ENCODE assay signal across 13 mouse cellular contexts in the genomic region with DNA sequence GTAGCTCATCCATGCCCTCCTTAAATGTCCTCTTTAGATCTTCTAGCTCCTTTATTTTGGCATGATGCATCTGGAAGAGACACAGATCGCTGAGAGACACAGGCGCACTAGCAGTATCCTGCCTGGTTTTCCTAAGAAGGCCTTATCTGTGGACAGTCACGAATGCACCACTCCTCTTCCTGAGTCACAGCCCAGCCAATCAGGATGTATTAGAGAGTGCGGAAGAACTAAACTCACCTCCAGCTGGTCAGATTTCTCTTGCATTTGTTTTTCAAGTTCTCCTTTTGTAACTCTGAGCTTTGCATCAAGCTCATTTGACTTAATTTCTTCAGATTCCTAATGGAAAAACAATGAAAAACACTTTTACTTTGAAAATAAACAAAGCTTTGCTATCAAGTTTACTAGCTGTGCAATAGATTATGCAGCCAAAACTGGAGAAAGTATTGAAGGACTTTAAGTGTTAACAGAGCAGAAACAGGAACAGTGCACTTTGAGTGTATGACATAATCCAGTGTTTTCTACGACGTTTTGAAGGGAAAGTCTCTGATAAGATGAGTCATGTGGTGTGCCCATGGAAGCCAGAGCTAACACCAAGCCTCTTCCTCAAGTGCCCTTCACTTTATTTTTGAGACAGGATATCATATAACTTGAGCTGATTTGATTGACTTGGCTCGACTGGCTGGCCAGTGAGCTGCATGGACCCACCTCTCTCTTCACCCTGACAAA. TPM values are rescaled to one million over a fixed set of nuclear protein-coding genes. Genes with fewer than 3 reads are reported as not detected.
DNase-seq lines count a peak whose midpoint lies in the region; ATAC-seq and TF ChIP-seq lines count a peak whose summit lies in the region.
"Had no signal": no experiment of that assay in that cellular context is flagged by ENCODE, and none has a peak within 500 bp of the region (broad histone marks: within the 10 kb centered on the region; RNA-seq: fewer than 3 reads in every experiment).

No protein-coding gene starts in this region.

- H3K4me2 ChIP-seq in lung, embryonic 14.5 days, result no peak overlapping the region
- H3K4me2 ChIP-seq in liver, embryonic 13.5 days, result peak overlapping the region; percentile 52
- H3K4me2 ChIP-seq: midbrain, embryonic 13.5 days; neural tube, embryonic 12.5 days had no signal

- no peak overlapping the region for H3K4me3 ChIP-seq in heart, adult 2 months
- H3K4me3 ChIP-seq in lung, embryonic 14.5 days (ENCODE audit: low read depth, low read length), result no peak overlapping the region
- no peak overlapping the region for H3K4me3 ChIP-seq in liver, embryonic 13.5 days (replicated peaks)
- H3K4me3 ChIP-seq in megakaryocyte, embryonic 14.5 days (replicated peaks), result peak overlapping the region; percentile 74
- H3K4me3 ChIP-seq: embryonic facial prominence, embryonic 10.5 days; midbrain, embryonic 13.5 days; neural tube, embryonic 12.5 days had no signal

- TF ChIP-seq POLR2A in heart, adult 2 months (IDR thresholded peaks at IDR 0.05; ENCODE audit: insufficient read depth, low read depth, low read length), result no peak

- H3K79me2 ChIP-seq in heart, adult 2 months (replicated peaks; ENCODE audit: control insufficient read depth, insufficient read depth, low read length), result no peaks in the 10 kb centered on the region

- peaks cover 13% of the 10 kb centered on the region for H3K36me3 ChIP-seq in heart, adult 2 months (ENCODE audit: control insufficient read depth, insufficient read depth, low read length)
- peaks cover 88% of the 10 kb centered on the region for H3K36me3 ChIP-seq in lung, embryonic 14.5 days (ENCODE audit: insufficient read depth)
- peaks cover 59% of the 10 kb centered on the region for H3K36me3 ChIP-seq in liver, embryonic 13.5 days
- peaks cover 87% of the 10 kb centered on the region for H3K36me3 ChIP-seq in megakaryocyte, embryonic 14.5 days (replicated peaks; ENCODE audit: low read length)

- 21% methylated on average over 7 of the region's 7 CpGs for WGBS in heart, adult 2 months
- 53% methylated on average over 7 of the region's 7 CpGs for WGBS in lung, embryonic 14.5 days
- 9% methylated on average over 7 of the region's 7 CpGs for WGBS in liver, embryonic 13.5 days (ENCODE audit: insufficient replicate concordance)

- TF ChIP-seq EP300 in heart, adult 2 months (IDR thresholded peaks at IDR 0.05; ENCODE audit: insufficient read depth, low read depth, low read length), result no peak

- intact Hi-C loops in heart, adult 2 months (cut with DNase I), result no loop called here
- intact Hi-C loops in heart, postnatal 36 days (cut with DNase I), result no loop called here

- ATAC-seq in lung, embryonic 14.5 days (ENCODE audit: insufficient read depth), result no peak
- peak; percentile 75 for ATAC-seq in liver, embryonic 13.5 days (ENCODE audit: low read depth)
- ATAC-seq: midbrain, embryonic 13.5 days had no signal

- H3K9ac ChIP-seq in heart, adult 2 months (ENCODE audit: low read depth, low read length), result no peak overlapping the region
- no peak overlapping the region for H3K9ac ChIP-seq in lung, embryonic 14.5 days
- H3K9ac ChIP-seq in liver, embryonic 13.5 days, result no peak overlapping the region
- H3K9ac ChIP-seq: midbrain, embryonic 13.5 days; neural tube, embryonic 12.5 days had no signal

- peak overlapping the region; percentile 29 for H3K27ac ChIP-seq in heart, adult 2 months
- H3K27ac ChIP-seq in lung, embryonic 14.5 days (ENCODE audit: low read depth), result 0 out of 2 replicates have a peak overlapping the region, but pooled peaks have one; percentile 44
- H3K27ac ChIP-seq in liver, embryonic 13.5 days, result peak overlapping the region; percentile 84
- H3K27ac ChIP-seq: embryonic facial prominence, embryonic 10.5 days; midbrain, embryonic 13.5 days; neural tube, embryonic 12.5 days had no signal

- no peak for DNase-seq in heart, adult 2 months
- no peak for DNase-seq in heart, postnatal 36 days
- peak; percentile 35 for DNase-seq in lung, embryonic 14.5 days
- DNase-seq in lung, postnatal 10 days, result no peak
- DNase-seq in liver, embryonic 13.5 days, result peak; percentile 25
- no peak for DNase-seq in right cerebral cortex, postnatal 14 days
- no peak for DNase-seq in urinary bladder, postnatal 10 days (ENCODE audit: low spot score)
- DNase-seq: cerebellum, adult 8-10 months; kidney, postnatal 25 days had no signal

- no peaks in the 10 kb centered on the region for H3K27me3 ChIP-seq in heart, adult 2 months (ENCODE audit: control insufficient read depth, insufficient read depth, low read length)
- no peaks in the 10 kb centered on the region for H3K27me3 ChIP-seq in lung, embryonic 14.5 days (ENCODE audit: insufficient read depth, low read length)
- H3K27me3 ChIP-seq in liver, embryonic 13.5 days, result no peaks in the 10 kb centered on the region
- H3K27me3 ChIP-seq in megakaryocyte, embryonic 14.5 days (replicated peaks), result no peaks in the 10 kb centered on the region
- H3K27me3 ChIP-seq: midbrain, embryonic 13.5 days; neural tube, embryonic 12.5 days had no signal

- H3K4me1 ChIP-seq in heart, adult 2 months (ENCODE audit: control insufficient read depth, insufficient read depth, low read length), result peaks cover 5% of the 10 kb centered on the region; the same call in 1 of the 2 replicates
- H3K4me1 ChIP-seq in lung, embryonic 14.5 days (ENCODE audit: insufficient read depth), result no peaks in the 10 kb centered on the region
- H3K4me1 ChIP-seq in liver, embryonic 13.5 days (replicated peaks), result peaks cover 46% of the 10 kb centered on the region
- peaks cover 90% of the 10 kb centered on the region for H3K4me1 ChIP-seq in megakaryocyte, embryonic 14.5 days
- H3K4me1 ChIP-seq: embryonic facial prominence, embryonic 10.5 days; midbrain, embryonic 13.5 days; neural tube, embryonic 12.5 days had no signal

- no peaks in the 10 kb centered on the region for H3K9me3 ChIP-seq in lung, embryonic 14.5 days (ENCODE audit: low read depth, low read length)
- no peaks in the 10 kb centered on the region for H3K9me3 ChIP-seq in liver, embryonic 13.5 days (replicated peaks)
- no peaks in the 10 kb centered on the region for H3K9me3 ChIP-seq in megakaryocyte, embryonic 14.5 days
- H3K9me3 ChIP-seq: embryonic facial prominence, embryonic 10.5 days; midbrain, embryonic 13.5 days; neural tube, embryonic 12.5 days had no signal

- TF ChIP-seq CTCF in heart, adult 2 months (IDR thresholded peaks at IDR 0.05), result no peak
- TF ChIP-seq CTCF in lung, embryonic 14.5 days (IDR thresholded peaks at IDR 0.05; ENCODE audit: low read depth), result no peak

RNA-seq across cellular contexts. Expression of a gene that starts 20.9 kb away (rescaled TPM):
- total RNA-seq in heart, adult 2 months (2021), result 10 to 100 TPM; 24.9 to 28.6 TPM
- 5.0 and 7.9 TPM in 2 replicates for polyA plus RNA-seq in heart, adult 2 months (2012; rRNA removed)
- total RNA-seq in heart, postnatal 36 days (2021), result 10 to 100 TPM; 26.8 to 28.8 TPM
- polyA plus RNA-seq in lung, embryonic 14.5 days (2014; fragmentation: Nextera tagmentation; extraction: Ambion mirVana), result 25.0 and 25.2 TPM in 2 replicates
- 5.7 and 6.4 TPM in 2 replicates for polyA plus RNA-seq in liver, embryonic 13.5 days (2015; fragmentation: Nextera tagmentation; extraction: Ambion mirVana)
- 0.72 TPM in 1 of 2 replicates, not detected in the other for polyA plus RNA-seq in megakaryocyte, embryonic 14.5 days (2012; ENCODE audit: insufficient read depth, low replicate concordance)

RNA-seq across cellular contexts. Expression of a gene that starts 24.9 kb away (rescaled TPM):
- total RNA-seq in heart, adult 2 months (2021), result not detected
- polyA plus RNA-seq in heart, adult 2 months (2012; rRNA removed), result 0.02 and 0.06 TPM in 2 replicates
- not detected for total RNA-seq in heart, postnatal 36 days (2021)
- polyA plus RNA-seq in lung, embryonic 14.5 days (2014; fragmentation: Nextera tagmentation; extraction: Ambion mirVana), result 1.3 and 2.0 TPM in 2 replicates
- polyA plus RNA-seq in liver, embryonic 13.5 days (2015; fragmentation: Nextera tagmentation; extraction: Ambion mirVana), result 0.05 and 0.09 TPM in 2 replicates
- polyA plus RNA-seq in megakaryocyte, embryonic 14.5 days (2012; ENCODE audit: insufficient read depth, low replicate concordance), result not detected in 2 replicates

Comparison
In these comparisons a context has a peak if more than half of its experiments do, and no peak if none do; other contexts are left out.
1. DNase-seq: peak in lung, embryonic 14.5 days (single experiment) and liver, embryonic 13.5 days (single experiment); none in heart, adult 2 months (0 of 2), heart, postnatal 36 days (0 of 2), lung, postnatal 10 days (single experiment), right cerebral cortex, postnatal 14 days (single experiment) and urinary bladder, postnatal 10 days (single experiment).
2. H3K27ac ChIP-seq: peak in every context shown above with its lines; median percentile 84 in liver, embryonic 13.5 days; 44 in lung, embryonic 14.5 days; 29 in heart, adult 2 months.